Mouse (Mus musculus) liver, adult 2 months (tissue): ENCODE measurements around the gene Dapk1.

ENCODE experiments used
- CTCF ChIP-seq: fragments of 200-500 bp; IDR thresholded peaks from 2 replicates; pipeline ENCODE4 v1.5.1; 2011; ENCODE audit warnings: low read depth, low read length, control low read depth
- POLR2A ChIP-seq: fragments of 200-500 bp; IDR thresholded peaks from 2 replicates; pipeline ENCODE4 v1.6.1; 2011; ENCODE audit warnings: low read length, control low read depth; ENCODE audit not compliant: insufficient read depth; ENCODE audit errors: extremely low read depth

DNA sequence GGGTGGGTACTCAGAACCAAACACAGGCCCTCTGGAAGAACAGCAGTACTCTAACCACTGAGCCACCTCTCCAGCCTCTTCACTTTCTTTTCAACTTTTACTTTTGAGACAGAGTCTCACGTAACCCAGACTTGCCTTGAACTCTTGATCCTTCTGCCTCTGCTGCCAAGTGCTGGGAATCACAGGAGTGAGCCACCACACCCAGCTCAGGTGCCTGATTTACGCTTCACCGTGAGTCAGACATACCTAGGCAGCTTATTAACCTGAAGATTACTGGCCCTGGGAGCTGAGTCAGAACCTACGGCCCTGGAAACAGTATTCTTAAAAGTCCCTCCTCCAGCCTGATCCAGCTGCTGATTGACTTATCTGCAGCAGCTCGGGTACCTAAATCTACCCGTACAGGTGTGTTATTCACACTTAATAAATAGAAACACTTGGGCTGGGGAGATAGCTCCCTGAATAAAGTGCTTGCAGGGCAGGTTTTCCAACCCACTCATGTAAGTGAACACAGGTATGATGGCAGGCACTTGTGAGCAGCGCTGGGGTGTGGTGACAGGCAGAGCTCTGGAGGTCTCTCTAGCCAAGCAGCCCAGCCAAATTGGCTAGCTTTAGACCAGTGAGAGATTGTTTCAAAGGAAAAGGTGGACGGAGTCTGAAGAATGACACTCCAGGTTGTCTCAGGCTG lies 60.9 kb downstream of the Dapk1 start:
- TF ChIP-seq POLR2A: no peak
- TF ChIP-seq CTCF: no peak
